Mouse (Mus musculus) embryo, embryonic 10.5 days (tissue): ENCODE results near the gene Haus2.
A peak's percentile ranks its signal among the peaks of the same experiment; 100 is the strongest.

Experiments used
- DNase-seq: peaks from one replicate; pipeline ENCODE4 v3.0.0-alpha.2; 2015; ENCODE audit warnings: low spot score

Gene Haus2

DNA sequence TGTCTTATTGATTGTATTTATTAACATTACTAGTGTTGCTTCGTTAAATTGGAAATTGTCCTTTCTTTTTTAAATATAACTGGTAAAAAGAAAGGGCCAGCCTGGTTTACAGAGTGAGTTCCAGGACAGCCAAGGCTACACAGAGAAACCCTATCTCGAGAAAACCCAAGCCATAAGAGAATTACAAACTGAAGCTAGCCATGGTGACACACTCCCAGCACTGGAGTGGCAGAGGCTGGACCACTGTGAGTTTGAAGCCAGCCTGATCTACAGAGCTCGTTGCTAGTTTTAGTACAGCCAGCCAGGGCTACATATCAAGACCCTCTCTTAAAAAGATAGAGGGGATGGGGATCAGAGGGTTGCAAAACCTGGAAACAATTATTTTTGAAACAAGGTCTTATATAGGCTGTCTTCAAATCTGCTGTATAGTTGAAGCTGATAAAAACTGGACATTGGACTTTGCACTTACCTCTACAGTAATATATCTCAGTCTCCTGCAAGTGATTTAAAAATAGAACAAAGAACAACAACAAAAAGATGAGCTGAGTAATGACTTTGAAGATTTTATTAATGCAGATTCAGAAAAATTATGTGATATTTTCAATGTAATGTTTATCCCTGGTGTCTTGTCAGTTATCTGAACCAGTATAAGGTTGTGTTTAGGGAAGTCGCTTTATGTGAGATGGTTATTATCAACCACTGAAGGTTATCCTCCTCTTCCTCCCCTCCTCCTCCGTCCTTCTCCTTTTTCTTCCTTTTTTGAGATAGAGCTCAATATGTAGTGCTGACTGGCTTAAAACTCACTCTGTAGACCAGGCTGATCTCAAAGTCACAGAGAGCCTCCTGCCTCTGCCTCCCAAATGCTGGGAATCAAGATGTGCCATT is 7.3 kb downstream of the Haus2 start:
- DNase-seq, result no peak

DNA sequence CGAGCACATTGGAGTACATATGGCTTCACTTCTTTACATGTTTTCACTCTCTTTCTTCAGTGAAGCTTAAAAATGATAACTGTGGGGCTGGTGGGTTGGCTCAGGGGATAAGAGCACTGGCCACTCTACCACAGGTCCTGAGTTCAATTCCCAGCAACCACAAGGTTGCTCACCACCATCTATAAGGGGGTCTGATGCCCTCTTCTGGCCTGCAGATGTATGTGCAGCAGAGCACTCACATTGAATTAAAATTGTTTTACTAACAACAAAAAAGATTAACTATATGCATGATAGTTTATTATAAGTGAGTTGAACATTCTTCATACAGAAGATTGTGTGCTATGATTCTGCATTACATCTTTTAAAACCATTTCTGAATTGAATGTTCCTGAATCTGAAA is 10.4 kb downstream of the Haus2 start:
- DNase-seq, result no peak

- DNase-seq, result no peak
Observed at GRCm38 (mm10) chr2:120622920-120623319, 13.7 kb downstream of the Haus2 start.

DNA sequence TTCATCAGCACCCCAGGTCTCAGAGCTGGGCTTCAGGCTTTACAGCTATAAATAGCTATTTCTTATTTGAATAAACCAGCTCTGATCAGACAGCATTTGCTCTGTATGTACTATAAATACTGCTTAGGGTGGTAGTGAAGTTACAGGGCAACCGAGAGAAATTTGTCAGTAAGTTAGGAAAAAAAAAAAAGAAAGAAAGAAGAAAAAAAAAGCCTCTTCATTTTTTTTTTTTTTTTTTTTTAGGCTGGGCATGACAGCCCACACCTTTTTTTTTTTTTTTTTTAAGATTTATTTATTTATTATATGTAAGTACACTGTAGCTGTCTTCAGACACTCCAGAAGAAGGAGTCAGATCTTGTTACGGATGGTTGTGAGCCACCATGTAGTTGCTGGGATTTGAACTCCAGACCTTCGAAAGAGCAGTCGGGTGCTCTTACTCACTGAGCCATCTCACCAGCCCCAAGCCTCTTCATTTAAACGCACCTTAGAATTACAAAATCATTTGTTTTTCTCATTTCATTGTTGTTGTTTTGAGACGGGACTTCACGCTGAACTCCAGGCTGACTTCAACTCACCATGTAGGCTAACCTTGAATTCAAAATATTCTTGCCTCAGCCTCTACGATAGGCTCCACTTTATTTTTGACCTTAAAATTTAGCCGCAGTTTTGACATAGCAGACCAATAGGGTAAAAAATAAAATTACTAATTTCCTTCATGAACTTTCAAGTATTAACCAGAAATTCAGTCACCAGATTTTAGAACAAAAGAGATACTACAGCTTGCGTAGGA is 19.1 kb downstream of the Haus2 start:
- peak; percentile 3 for DNase-seq

- DNase-seq, result peak; percentile 100
Observed at GRCm38 (mm10) chr2:120628886-120629735, 19.9 kb downstream of the Haus2 start, which contains the start of gene Stard9. TSS of gene Stard9 (plus strand) at chr2:120629121.

GRCm38 (mm10) chr2:120630246-120630645 is 21.1 kb downstream of the Haus2 start:
- DNase-seq, result no peak

DNA sequence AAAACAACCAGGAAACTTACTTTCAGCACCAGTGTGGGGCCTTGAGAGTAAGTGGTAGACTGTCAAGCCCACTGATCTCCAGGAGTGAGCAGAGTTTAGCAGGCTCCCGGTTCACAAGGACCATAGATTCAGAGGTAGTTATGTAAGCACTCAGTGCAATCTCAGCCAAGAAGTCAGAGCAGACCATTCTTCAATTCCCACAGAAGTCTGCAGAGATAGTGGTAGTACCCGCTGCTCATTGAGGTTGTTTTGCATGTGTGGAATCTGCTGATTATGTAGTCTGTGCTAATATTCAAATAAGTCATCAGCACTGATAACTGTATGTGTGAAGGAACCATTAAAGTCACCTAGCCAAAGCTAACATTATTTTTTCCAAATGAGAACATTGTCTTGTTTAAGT is 21.5 kb downstream of the Haus2 start:
- no peak for DNase-seq

DNA sequence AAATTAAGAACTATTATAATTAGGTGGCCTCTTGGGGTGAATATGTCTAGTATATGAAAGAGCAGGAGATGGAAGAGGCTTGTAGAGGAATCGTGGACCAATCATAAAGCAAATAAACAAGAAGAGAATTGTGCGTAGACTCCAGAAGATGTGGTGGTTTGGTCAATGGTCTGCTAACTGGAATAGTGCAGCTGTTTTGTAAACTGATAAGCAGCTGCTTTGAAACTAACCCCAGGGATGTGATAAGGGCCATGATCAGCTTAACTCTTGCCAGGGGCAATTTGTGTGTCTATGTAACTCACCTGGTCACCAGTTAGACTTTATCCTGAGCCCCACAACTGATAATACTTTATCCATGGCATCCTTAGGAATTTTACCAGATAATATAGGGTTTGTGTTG is 22.3 kb downstream of the Haus2 start:
- DNase-seq, result no peak

GRCm38 (mm10) chr2:120631957-120632356 is 22.8 kb downstream of the Haus2 start:
- no peak for DNase-seq

GRCm38 (mm10) chr2:120640835-120641234 is 31.7 kb downstream of the Haus2 start:
- no peak for DNase-seq

DNA sequence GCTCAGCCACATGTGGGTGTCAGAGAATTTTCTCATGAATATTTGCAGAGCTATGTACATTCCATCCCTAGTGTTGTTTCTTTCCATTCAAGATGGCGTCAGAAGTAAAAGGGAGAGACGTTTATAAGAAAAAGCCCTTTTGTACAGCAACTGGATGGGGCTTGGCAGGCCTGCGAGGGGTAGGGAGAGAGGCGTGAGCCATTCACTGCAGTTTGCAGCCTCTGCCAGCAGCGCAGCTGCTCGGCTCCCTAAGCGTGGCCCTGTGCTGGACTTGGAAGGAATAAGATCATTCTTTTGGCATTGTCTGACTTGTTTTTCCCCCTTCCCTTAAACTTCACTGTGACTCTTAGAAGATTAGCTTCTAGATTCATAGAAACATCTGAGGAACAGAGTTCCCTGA is 34.7 kb downstream of the Haus2 start:
- no peak for DNase-seq

DNA sequence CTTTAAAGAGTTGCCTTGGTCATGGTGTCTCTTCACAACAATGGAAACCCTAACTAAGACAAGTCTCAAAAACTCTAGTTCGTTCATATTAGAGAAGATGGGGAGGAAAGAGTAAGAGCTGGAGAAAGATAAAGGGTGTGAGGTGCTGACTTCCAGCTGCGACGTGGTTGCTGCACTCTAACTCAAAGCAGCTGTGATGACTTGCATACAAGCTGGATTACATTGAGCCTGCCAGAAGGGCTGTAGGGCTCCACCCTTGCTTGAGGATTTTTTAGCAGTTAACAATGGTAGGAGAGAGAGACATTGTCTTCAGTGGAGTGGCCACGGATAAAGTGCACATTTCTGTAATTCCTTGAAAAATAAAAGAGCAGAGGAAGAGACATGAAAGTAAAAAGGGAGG is 37.6 kb downstream of the Haus2 start:
- no peak for DNase-seq

DNA sequence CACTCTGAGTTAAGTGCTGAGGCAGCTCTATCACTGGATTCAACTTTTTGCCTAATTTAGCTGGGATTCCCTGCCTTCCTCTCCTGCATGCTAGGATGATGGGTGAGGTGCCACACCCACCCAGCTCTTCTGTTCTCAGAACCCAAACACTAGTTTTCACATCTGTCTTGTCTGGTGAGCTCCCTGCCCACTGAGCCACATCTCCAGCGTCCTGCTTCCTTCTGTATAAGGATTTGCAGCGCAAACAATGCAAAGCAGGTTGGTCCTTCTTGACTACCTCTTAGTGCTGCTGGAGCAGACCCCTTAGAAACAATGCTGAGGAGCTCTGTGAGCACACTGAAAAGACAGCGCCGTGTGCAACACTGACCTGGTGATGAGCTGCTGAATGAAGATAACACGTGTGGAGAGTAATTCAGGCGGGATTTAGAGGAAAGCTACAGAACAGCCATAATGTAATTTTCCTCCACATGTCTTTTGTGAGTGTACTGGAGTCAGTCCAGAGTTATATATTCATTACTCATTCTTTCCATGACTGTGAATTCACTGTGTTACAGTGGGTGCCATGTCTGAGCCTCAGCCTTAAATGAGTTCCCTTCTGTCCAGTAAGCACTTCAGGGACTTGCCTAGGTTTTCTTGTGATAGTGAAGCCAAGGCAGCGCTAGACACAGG is 43.2 kb downstream of the Haus2 start:
- no peak for DNase-seq

DNA sequence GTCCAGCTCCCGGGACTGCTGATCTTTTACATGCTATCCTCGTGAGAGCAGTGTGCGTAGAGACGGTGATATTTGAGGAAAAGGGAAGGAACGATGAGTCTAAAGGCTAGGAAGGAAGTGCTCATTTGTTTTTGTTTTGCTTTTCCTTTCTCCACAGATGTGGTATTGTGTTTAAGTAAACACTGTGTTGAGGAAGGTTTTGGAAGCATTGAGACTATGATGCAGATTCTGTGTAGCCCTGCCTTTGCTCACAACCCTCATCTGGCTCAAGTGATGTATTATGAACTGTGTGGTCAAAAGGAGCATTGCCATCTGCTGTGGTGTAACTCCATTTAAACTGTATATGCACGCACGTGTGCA is 43.7 kb downstream of the Haus2 start:
- no peak for DNase-seq

- DNase-seq, result no peak
Observed at GRCm38 (mm10) chr2:120654693-120655092, 45.5 kb downstream of the Haus2 start.

GRCm38 (mm10) chr2:120655905-120656304 is 46.7 kb downstream of the Haus2 start:
- DNase-seq, result no peak

- no peak for DNase-seq
Observed at GRCm38 (mm10) chr2:120656711-120657110, 47.5 kb downstream of the Haus2 start.

DNA sequence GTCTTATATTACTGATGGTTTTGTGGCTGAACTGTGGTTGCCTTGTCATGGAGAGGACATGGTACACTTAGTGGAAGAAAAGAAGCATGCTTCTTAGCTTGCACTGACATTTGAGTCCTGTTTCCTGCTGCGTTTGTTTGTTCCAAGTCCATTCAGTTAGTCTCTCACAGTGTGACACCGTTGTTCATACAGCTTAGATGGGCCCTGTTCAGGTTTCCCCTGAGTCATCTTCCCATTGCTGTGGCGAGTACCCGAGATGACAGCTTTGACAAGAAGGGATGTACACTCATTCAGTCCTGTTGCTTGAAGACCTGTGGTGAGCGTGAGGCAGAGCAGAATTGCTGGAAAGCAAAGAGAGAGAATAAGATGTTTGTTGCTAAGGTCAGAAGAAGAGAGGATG is 49.3 kb downstream of the Haus2 start:
- DNase-seq, result no peak

GRCm38 (mm10) chr2:120659318-120659717 is 50.1 kb downstream of the Haus2 start:
- no peak for DNase-seq

GRCm38 (mm10) chr2:120660486-120661078 is 51.4 kb downstream of the Haus2 start:
- no peak for DNase-seq

GRCm38 (mm10) chr2:120662766-120663165 is 53.6 kb downstream of the Haus2 start:
- no peak for DNase-seq
